In genomic region chr2:166148672-166149332, GRCm38 (mm10) we compare ENCODE assay signal across 9 mouse cellular contexts. TPM values are rescaled to one million over a fixed set of nuclear protein-coding genes. Genes with fewer than 3 reads are reported as not detected.
DNase-seq lines count a peak whose midpoint lies in the region; ATAC-seq and TF ChIP-seq lines count a peak whose summit lies in the region.
"Had no signal": no experiment of that assay in that cellular context is flagged by ENCODE, and none has a peak within 500 bp of the region (broad histone marks: within the 10 kb centered on the region; RNA-seq: fewer than 3 reads in every experiment).

No protein-coding gene starts in this region.

- H3K36me3 ChIP-seq in kidney, postnatal 0 days (ENCODE audit: insufficient read depth, low read length) = no peaks in the 10 kb centered on the region
- no peaks in the 10 kb centered on the region for H3K36me3 ChIP-seq in limb, embryonic 15.5 days
- H3K36me3 ChIP-seq: forebrain, embryonic 12.5 days had no signal

- no peaks in the 10 kb centered on the region for H3K27me3 ChIP-seq in kidney, postnatal 0 days (ENCODE audit: insufficient read depth, low read length)
- H3K27me3 ChIP-seq in limb, embryonic 15.5 days = no peaks in the 10 kb centered on the region

- no peak for ATAC-seq in kidney, postnatal 0 days (replicated peaks; ENCODE audit: low FRiP score, low read depth)
- ATAC-seq in limb, embryonic 15.5 days (ENCODE audit: insufficient number of reproducible peaks, low FRiP score, low TSS enrichment, low read depth) = peak; percentile 52; the same call in 1 of the 2 replicates

- no peak overlapping the region for H3K9ac ChIP-seq in kidney, postnatal 0 days (ENCODE audit: low read depth, low read length)
- no peak overlapping the region for H3K9ac ChIP-seq in limb, embryonic 15.5 days
- H3K9ac ChIP-seq: forebrain, embryonic 12.5 days; neural tube, embryonic 12.5 days had no signal

- WGBS in kidney, postnatal 0 days = 26% methylated on average over 13 of the region's 13 CpGs
- whole genome bisulfite sequencing in limb, embryonic 15.5 days = 9% methylated on average over 13 of the region's 13 CpGs

- no peaks in the 10 kb centered on the region for H3K9me3 ChIP-seq in kidney, postnatal 0 days (replicated peaks; ENCODE audit: low read length)
- no peaks in the 10 kb centered on the region for H3K9me3 ChIP-seq in limb, embryonic 15.5 days
- H3K9me3 ChIP-seq: forebrain, embryonic 12.5 days; neural tube, embryonic 12.5 days had no signal

- H3K4me1 ChIP-seq in kidney, postnatal 0 days (replicated peaks; ENCODE audit: insufficient read depth, low read length) = peaks cover 51% of the 10 kb centered on the region
- peaks cover 14% of the 10 kb centered on the region for H3K4me1 ChIP-seq in embryonic fibroblast, embryonic 13.5 days (ENCODE audit: control insufficient read depth, insufficient read depth, low read length)
- H3K4me1 ChIP-seq in limb, embryonic 15.5 days = peaks cover 100% of the 10 kb centered on the region

- intact Hi-C loops in gastrocnemius, postnatal 36 days (cut with DNase I) = no loop called here

- DNase-seq in kidney, postnatal 0 days (ENCODE audit: low spot score) = peak; percentile 45
- no peak for DNase-seq in kidney, postnatal 10 days
- DNase-seq in embryo, embryonic 10.5 days (ENCODE audit: low spot score) = peak; percentile 74
- no peak for DNase-seq in gastrocnemius, postnatal 36 days
- no peak for DNase-seq in kidney, adult 8-10 months

- H3K27ac ChIP-seq in kidney, postnatal 0 days = no peak overlapping the region
- peak overlapping the region; percentile 7; the same call in 1 of the 2 replicates for H3K27ac ChIP-seq in embryonic fibroblast, embryonic 13.5 days (ENCODE audit: insufficient read depth, low read length)
- H3K27ac ChIP-seq in limb, embryonic 15.5 days = peak overlapping the region; percentile 89
- H3K27ac ChIP-seq: forebrain, embryonic 12.5 days; neural tube, embryonic 12.5 days had no signal

- TF ChIP-seq POLR2A in embryonic fibroblast, embryonic 13.5 days (IDR thresholded peaks at IDR 0.05; ENCODE audit: low read depth, low read length) = no peak

- no peak overlapping the region for H3K4me3 ChIP-seq in kidney, postnatal 0 days (replicated peaks; ENCODE audit: low read depth, low read length)
- no peak overlapping the region for H3K4me3 ChIP-seq in embryonic fibroblast, embryonic 13.5 days (ENCODE audit: insufficient read depth, low read length)
- no peak overlapping the region for H3K4me3 ChIP-seq in limb, embryonic 15.5 days
- H3K4me3 ChIP-seq: forebrain, embryonic 12.5 days; neural tube, embryonic 12.5 days had no signal

- TF ChIP-seq CTCF in kidney, postnatal 0 days (IDR thresholded peaks at IDR 0.05; ENCODE audit: low read depth) = no peak
- TF ChIP-seq CTCF in embryonic fibroblast, embryonic 13.5 days (IDR thresholded peaks at IDR 0.05; ENCODE audit: borderline replicate concordance, insufficient read depth, low read length) = no peak

- no peak overlapping the region for H3K4me2 ChIP-seq in kidney, postnatal 0 days (ENCODE audit: low read length)
- H3K4me2 ChIP-seq in limb, embryonic 15.5 days = peak overlapping the region; percentile 30
- H3K4me2 ChIP-seq: forebrain, embryonic 12.5 days; neural tube, embryonic 12.5 days had no signal

RNA-seq across cellular contexts. Expression of gene Sulf2, which starts 6.7 kb away (rescaled TPM):
- 43.6 and 45.1 TPM in 2 replicates for polyA plus RNA-seq in kidney, postnatal 0 days (2015; fragmentation: Nextera tagmentation; extraction: Ambion mirVana)
- polyA plus RNA-seq in embryonic fibroblast, embryonic 13.5 days (2011; ENCODE audit: insufficient read length, low read depth, missing spikeins) = 163 and 234 TPM in 2 replicates
- 149 and 184 TPM in 2 replicates for polyA plus RNA-seq in limb, embryonic 15.5 days (2015; fragmentation: Nextera tagmentation; extraction: Ambion mirVana)
- total RNA-seq in gastrocnemius, postnatal 36 days (2021) = 10 to 100 TPM in 1 of 2 experiments, 1 to 10 TPM in 1; 7.9 to 10.5 TPM

Comparison
In these comparisons a context has a peak if more than half of its experiments do, and no peak if none do; other contexts are left out.
1. DNase-seq: peak in kidney, postnatal 0 days (single experiment) and embryo, embryonic 10.5 days (single experiment); none in kidney, postnatal 10 days (single experiment), gastrocnemius, postnatal 36 days (0 of 2) and kidney, adult 8-10 months (0 of 2).